Mouse (Mus musculus): ENCODE results near the gene Adtrp. TPM values are rescaled to one million over a fixed set of nuclear protein-coding genes. Genes with fewer than 3 reads are reported as not detected.

The Adtrp gene
- total and polyA plus RNA-seq, 2 experiments from 2014 or later, result 0.26 TPM

DNA sequence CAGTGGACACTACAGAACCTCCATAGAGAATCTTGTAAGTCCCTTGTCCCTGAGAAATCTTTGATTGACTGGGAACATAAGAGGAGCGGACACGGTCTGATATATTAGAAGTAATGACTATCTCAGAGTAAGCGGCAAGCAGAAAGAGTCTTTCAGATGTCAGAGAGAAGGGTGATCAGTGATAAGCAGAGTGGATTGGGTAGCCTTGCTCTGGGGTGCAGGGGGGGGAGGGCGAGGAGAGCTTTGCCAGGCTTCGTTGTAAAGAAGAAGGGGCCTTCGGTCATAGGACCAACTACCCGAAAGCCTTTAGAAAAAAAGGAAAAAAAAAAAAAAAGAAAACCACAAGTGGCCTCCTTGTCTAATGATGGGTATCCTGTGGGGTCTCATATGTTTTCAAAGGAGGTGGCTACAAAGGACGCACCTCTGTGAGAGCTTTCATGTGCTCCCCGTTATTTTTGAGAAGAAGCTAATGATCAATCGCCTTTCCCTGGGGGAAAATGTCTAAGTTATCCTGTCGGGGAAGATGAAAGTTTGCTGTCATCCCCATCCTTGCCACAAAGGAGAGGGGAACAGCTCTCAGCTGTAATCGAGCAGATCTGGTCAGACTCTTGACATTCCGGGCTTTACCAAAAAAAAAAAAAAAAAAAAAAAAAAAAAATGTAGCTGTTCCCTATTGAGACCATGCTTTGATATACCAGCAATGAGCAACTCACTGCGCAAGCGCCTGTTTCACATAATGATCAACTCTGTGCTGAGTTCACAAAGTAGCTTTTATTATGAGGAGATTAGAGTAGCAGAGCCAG is 13.3 kb upstream of the Adtrp start:
- ATAC-seq, result no peak

DNA sequence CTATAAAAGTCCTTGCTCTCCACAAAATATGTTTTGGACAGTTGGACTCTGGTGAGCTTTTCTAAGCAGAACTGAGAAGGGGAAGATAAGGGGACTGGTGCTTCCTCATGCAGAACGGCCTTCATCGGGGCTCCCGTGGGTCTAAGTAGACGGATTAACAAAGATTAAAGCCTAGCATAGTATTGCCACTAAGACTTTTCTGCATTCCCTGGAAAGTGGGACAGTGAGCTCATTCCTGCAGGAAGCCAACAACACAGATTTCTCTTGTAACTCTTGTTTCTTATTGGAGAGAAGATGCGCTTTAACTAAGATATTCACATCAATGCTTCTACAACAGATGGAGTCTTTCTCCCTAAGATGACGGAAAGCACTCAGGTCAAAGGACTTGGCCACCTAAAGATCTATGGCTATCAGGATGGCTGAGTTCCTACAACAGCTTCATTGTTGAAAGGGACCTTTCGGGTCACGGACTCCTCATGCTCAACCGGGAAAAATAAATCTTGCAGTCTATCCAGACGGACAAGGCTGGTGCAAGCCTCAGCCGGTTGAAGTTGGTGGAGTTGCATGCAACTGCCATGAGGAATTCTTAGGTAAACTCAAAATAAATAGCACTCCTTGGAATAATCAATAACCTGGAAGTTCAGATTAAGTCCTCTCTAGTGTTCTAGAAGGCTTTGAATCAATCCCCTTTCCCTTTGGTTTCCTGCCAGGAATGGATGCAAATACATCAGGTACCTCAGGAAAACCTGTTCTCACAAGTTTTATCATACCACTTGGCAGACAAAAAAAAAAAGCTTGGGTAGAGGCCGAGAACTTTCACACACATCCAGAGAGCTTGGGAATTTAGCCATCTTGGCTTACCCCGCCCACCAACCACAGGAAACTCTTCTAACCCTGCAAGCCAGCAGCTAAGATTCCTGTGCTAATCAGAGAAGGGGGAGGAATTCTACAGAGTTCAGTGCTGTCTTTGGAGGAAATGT is 8.0 kb upstream of the Adtrp start:
- Histone ChIP-seq H3K36me3 (ENCODE audit: insufficient read depth, low read length) (no peaks in the 10 kb centered on the region), H3K4me3 (ENCODE audit: low read length) (no peak overlapping the region), H3K27ac (no peak overlapping the region), H3K4me1 (ENCODE audit: insufficient read depth, low read length) (0 out of 2 replicates have a peak, but pooled peaks cover 2% of the 10 kb centered on the region), H3K9ac (replicated peaks; ENCODE audit: low read length) (no peak overlapping the region), H3K27me3 (ENCODE audit: insufficient read depth, low read length) (no peaks in the 10 kb centered on the region), H3K9me3 (ENCODE audit: low read length) (no peaks in the 10 kb centered on the region), H3K4me2 (ENCODE audit: low read depth, low read length) (no peak overlapping the region)
- 70% methylated on average over 13 of the region's 13 CpGs for WGBS
- no peak for DNase-seq (ENCODE audit: low spot score)
- TF ChIP-seq CTCF (IDR thresholded peaks at IDR 0.05; ENCODE audit: low read depth), result no peak
- ATAC-seq, result no peak

More for the DNA sequence above, 13.3 kb upstream of the Adtrp start:
- 89% methylated on average over 15 of the region's 15 CpGs for WGBS
- Histone ChIP-seq H3K27ac (no peak overlapping the region), H3K4me2 (ENCODE audit: low read depth, low read length) (no peak overlapping the region), H3K9me3 (ENCODE audit: low read length) (no peaks in the 10 kb centered on the region), H3K4me1 (ENCODE audit: insufficient read depth, low read length) (no peaks in the 10 kb centered on the region), H3K9ac (replicated peaks; ENCODE audit: low read length) (no peak overlapping the region), H3K27me3 (ENCODE audit: insufficient read depth, low read length) (no peaks in the 10 kb centered on the region), H3K4me3 (ENCODE audit: low read length) (no peak overlapping the region), H3K36me3 (ENCODE audit: insufficient read depth, low read length) (no peaks in the 10 kb centered on the region)
- TF ChIP-seq CTCF (IDR thresholded peaks at IDR 0.05; ENCODE audit: low read depth), result no peak
- no peak for DNase-seq (ENCODE audit: low spot score)

DNA sequence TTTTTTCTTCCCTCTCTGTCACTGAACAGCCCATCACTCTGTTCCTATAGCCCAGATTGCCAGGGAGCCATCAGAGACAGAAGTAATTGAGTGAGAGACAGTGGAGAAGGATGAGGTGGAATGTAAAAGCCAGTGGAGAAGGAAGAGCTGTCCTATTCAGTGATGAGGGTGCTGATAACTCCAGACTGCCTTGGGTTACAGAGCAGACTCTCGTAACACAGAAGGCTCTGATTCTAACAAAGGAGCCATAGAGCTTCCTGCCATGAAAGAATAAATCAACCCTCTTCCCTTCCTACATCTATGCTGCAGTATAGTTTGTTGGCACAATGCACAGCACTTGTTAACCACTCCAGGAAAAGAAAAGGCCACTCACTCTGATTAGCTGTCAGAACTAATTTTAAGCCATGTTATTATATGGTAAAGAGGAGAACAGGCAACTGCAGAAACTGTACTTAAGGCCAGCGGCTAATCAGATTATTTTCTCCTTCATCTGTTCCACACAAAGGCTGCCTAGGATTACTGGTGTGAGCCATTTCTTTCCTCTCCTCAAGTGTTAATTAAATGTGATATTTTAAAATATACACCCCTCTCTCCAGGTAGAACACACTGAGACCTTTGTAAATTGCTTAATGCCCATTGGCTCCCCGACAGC is 3.4 kb upstream of the Adtrp start:
- no peak for TF ChIP-seq CTCF (IDR thresholded peaks at IDR 0.05; ENCODE audit: low read depth)
- 53% methylated on average over 3 of the region's 3 CpGs for WGBS
- H3K4me1 ChIP-seq (ENCODE audit: insufficient read depth, low read length), result 0 out of 2 replicates have a peak, but pooled peaks cover 3% of the 10 kb centered on the region
- H3K27ac ChIP-seq, result no peak overlapping the region
- H3K36me3 ChIP-seq (ENCODE audit: insufficient read depth, low read length), result no peaks in the 10 kb centered on the region
- ATAC-seq (no peak), DNase-seq (ENCODE audit: low spot score) (no peak)
- no peak overlapping the region for H3K9ac ChIP-seq (replicated peaks; ENCODE audit: low read length)
- H3K9me3 ChIP-seq (ENCODE audit: low read length), result no peaks in the 10 kb centered on the region
- H3K4me2 ChIP-seq (ENCODE audit: low read depth, low read length), result no peak overlapping the region
- H3K27me3 ChIP-seq (ENCODE audit: insufficient read depth, low read length), result no peaks in the 10 kb centered on the region
- H3K4me3 ChIP-seq (ENCODE audit: low read length), result no peak overlapping the region

DNA sequence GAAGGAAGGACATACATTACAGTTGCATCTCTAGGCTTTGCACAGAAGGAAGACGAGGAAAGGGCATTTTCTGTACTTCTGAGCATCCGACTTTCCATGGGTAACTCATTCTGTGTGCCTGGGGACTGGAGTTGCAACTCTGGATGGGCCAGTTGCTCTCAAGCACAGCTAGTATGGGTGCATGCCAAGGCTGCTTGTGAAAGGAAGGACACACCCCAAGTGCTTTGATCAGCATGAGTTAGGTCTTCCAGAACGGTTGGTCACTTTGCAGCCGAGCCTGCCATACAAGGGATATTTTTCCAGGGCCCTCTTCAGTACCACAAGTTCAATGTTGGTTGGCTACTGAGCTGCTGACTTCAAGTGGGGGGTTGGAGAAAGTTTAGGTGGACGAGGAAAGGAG is 968 bp downstream of the Adtrp start:
- WGBS, result 84% methylated on average over 5 of the region's 5 CpGs
- no peak overlapping the region for H3K9ac ChIP-seq (replicated peaks; ENCODE audit: low read length)
- no peak overlapping the region for H3K27ac ChIP-seq
- 0 out of 2 replicates have a peak, but pooled peaks cover 3% of the 10 kb centered on the region for H3K4me1 ChIP-seq (ENCODE audit: insufficient read depth, low read length)
- DNase-seq (ENCODE audit: low spot score) (no peak), ATAC-seq (no peak)
- no peak for TF ChIP-seq CTCF (IDR thresholded peaks at IDR 0.05; ENCODE audit: low read depth)
- H3K36me3 ChIP-seq (ENCODE audit: insufficient read depth, low read length), result no peaks in the 10 kb centered on the region
- H3K4me2 ChIP-seq (ENCODE audit: low read depth, low read length), result no peak overlapping the region
- H3K9me3 ChIP-seq (ENCODE audit: low read length), result no peaks in the 10 kb centered on the region
- no peaks in the 10 kb centered on the region for H3K27me3 ChIP-seq (ENCODE audit: insufficient read depth, low read length)
- H3K4me3 ChIP-seq (ENCODE audit: low read length), result no peak overlapping the region

DNA sequence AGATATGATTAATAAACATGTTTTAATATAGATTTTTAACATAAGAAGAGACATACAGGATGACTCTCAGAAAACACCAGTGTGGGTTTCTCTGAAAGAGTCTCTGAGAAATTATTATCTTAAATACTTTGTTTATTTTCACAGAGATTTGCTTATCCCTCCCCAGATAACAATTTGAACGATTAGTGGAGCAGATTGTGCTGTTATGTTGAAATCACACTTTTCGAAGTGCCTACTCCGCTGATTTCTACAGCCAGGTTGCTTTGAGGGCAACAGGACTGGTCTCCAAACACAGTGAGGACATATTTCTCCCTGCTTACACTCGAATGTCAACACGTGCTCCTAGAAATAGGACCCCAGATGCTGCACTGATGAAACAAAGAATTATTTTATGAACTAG is 2.5 kb downstream of the Adtrp start:
- no peak overlapping the region for H3K9ac ChIP-seq (replicated peaks; ENCODE audit: low read length)
- ATAC-seq (no peak), DNase-seq (ENCODE audit: low spot score) (no peak)
- H3K4me3 ChIP-seq (ENCODE audit: low read length), result no peak overlapping the region
- H3K4me2 ChIP-seq (ENCODE audit: low read depth, low read length), result no peak overlapping the region
- WGBS, result 86% methylated on average over 5 of the region's 5 CpGs
- TF ChIP-seq CTCF (IDR thresholded peaks at IDR 0.05; ENCODE audit: low read depth), result no peak
- no peaks in the 10 kb centered on the region for H3K36me3 ChIP-seq (ENCODE audit: insufficient read depth, low read length)
- no peaks in the 10 kb centered on the region for H3K9me3 ChIP-seq (ENCODE audit: low read length)
- no peaks in the 10 kb centered on the region for H3K4me1 ChIP-seq (ENCODE audit: insufficient read depth, low read length)
- H3K27ac ChIP-seq, result no peak overlapping the region
- no peaks in the 10 kb centered on the region for H3K27me3 ChIP-seq (ENCODE audit: insufficient read depth, low read length)

DNA sequence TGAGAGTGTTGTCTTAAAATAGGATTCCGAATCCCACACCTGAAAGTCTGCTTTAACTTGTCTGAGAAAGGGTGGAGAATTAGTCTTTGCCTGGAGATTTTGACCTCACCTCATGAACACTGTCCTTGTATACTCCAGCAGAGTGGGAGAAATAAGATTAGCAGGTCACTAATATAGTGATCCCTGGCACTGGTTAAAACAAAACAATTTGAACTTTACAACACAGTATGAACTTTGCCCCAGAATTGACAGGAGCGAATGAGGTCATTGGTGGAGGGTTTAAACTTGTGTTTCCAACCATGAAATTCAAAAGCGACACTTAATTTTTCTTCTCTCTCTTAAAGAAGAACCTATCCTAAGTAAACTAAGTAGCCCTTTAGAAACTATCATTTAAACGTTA is 3.4 kb downstream of the Adtrp start:
- ATAC-seq (no peak), DNase-seq (ENCODE audit: low spot score) (no peak)
- 84% methylated on average over 4 of the region's 4 CpGs for WGBS
- no peak for TF ChIP-seq CTCF (IDR thresholded peaks at IDR 0.05; ENCODE audit: low read depth)
- Histone ChIP-seq H3K4me2 (ENCODE audit: low read depth, low read length) (no peak overlapping the region), H3K27me3 (ENCODE audit: insufficient read depth, low read length) (no peaks in the 10 kb centered on the region), H3K27ac (no peak overlapping the region), H3K36me3 (ENCODE audit: insufficient read depth, low read length) (no peaks in the 10 kb centered on the region), H3K9ac (replicated peaks; ENCODE audit: low read length) (no peak overlapping the region), H3K9me3 (ENCODE audit: low read length) (no peaks in the 10 kb centered on the region), H3K4me3 (ENCODE audit: low read length) (no peak overlapping the region), H3K4me1 (ENCODE audit: insufficient read depth, low read length) (no peaks in the 10 kb centered on the region)
